Mouse (Mus musculus): ENCODE measurements around the gene Grik3. TPM values are rescaled to one million over a fixed set of nuclear protein-coding genes. Genes with fewer than 3 reads are reported as not detected.
"Not testable (repeated sequence)": the region's sequence is repeated elsewhere in the genome, so short reads cannot be mapped to it uniquely, and the experiment has no call there.

The Grik3 gene
- total RNA-seq, 2 experiments from 2014 or later, result not detected

DNA sequence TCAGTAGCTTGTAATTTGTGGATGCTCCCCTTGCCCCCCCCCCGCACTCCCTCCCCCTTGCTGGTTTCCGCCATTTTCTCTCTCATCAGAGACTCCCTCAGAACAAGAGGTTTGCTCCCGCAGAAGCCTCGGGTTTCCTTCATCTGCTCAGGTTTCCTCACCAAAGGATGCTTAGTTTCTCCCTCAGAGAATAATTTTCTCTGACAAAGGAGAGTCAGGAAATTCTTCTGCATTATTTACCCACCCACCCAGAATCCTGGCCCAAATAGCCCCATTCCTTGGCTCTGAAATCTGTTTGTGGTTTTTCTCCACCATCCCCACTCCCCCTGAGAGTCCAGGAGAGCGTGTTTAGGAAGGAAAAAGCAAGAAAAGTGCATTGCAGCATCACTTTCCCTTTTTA lies 89.8 kb downstream of the Grik3 start:
- ATAC-seq (replicated peaks; ENCODE audit: low FRiP score, poor library complexity, severe bottlenecking), result no peak

DNA sequence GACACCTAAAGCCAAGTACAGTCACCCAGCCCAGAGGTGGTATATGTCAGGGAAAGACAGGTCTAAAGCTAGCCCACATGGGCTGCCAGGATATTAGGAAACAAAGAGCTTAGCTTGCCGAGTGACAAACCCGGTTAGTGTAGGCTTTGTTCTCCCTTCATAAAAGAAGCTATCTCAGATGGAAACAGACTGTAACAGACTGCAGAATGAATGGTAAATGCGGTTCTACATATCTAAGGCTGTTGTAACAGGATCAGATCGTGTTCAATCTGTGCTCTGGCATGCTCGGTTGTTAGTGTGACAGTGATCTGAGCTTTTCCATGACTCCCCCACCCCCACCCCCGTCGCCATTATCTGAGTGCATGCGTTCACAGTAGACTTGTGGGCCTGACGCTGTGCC lies 92.8 kb downstream of the Grik3 start:
- ATAC-seq (replicated peaks; ENCODE audit: low FRiP score, poor library complexity, severe bottlenecking), result no peak

DNA sequence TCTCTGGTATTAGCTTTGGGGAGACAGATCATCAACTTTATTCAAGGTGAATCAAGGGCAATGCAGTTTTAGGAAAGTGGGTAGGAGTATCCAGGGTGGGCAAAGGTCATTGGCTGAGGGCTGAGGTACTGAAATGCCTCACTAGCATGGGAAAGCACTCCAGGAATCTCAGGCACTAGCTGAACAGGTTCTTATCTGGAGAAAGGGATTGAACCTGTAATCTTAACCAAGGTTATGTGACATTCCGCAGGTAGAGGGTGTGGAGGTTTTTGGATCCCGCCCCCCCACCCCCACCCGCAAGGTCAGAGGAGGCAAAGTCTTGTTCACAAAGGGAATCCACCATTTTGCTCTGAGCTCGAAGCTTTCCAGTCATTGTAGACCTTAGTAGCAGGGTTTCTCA lies 93.4 kb downstream of the Grik3 start:
- no peak for ATAC-seq (replicated peaks; ENCODE audit: low FRiP score, poor library complexity, severe bottlenecking)

DNA sequence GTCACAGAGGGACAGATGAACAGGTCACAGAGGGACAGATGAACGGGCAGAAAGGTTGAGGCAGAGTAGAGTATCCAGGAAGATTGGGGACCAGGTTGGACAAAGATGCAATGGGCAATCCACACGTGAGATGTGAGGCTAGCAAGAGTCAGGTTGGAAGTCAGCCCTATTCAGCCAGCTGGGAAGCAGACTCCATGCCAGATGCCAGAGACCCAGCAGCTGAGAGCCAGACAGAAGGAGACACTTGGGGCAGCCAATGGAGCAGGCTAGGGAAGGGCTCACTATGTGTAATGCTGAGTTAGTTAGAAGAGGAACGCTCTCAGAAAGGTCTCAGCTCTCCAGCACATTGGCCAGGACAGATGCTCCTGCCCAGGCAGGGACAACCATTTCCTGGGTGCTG lies 94.2 kb downstream of the Grik3 start:
- no peak for ATAC-seq (replicated peaks; ENCODE audit: low FRiP score, poor library complexity, severe bottlenecking)

GRCm38 (mm10) chr4:125587577-125587976 lies 97.1 kb downstream of the Grik3 start:
- ATAC-seq (replicated peaks; ENCODE audit: low FRiP score, poor library complexity, severe bottlenecking), result no peak

DNA sequence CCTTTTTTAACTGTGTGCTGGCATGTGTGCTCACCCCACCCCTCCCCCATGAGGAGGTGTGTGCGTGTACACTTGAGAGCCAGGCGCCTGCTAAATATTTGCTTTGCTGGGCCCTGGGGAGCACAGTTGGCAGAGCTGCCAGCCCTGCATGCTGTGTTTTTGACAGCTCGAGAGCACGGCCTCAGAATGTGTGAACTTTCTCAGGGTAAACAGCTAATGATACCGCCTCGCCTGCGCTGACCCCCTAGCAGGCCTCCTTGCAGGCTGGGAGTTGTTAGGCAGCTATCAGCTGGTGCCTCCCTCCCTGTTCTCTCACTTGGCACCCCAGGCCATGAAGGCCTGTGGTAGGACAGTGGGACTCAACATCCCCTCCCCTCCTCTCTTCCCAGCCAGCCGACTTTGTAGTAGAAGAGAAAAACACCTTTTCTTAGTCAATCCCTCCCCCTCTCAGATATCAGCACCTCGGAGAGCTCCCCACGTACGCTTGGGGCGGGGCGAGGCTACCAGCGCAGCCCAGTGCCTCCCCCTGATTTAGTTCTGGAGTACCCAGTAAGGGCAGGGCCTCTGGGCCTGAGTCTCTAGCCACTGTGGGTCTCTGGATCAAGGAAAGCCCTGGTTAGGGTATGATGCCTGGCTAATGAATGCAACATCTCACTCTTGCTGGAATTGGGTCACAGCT lies 99.9 kb downstream of the Grik3 start:
- no peak for ATAC-seq (replicated peaks; ENCODE audit: low FRiP score, poor library complexity, severe bottlenecking)

DNA sequence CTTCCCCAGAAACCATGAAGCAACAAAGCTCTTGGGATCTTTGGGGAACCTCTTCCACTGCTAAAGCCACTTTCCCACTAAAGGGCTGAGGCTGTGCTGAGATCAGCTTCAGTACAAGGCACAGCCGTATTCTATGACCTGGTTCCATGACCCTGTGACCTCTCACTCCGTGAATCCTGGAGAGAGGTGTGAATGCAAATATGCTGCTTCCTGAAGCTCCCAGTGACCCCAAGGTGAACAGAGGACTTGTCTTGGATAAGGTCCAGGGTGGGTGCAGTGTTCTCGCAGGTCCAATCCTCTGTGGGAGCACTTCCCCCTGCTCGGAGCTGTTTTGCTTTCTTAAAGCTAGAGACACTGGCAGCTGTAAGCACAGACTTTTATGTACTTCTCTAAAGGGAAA lies 102.2 kb downstream of the Grik3 start:
- ATAC-seq (replicated peaks; ENCODE audit: low FRiP score, poor library complexity, severe bottlenecking), result no peak

DNA sequence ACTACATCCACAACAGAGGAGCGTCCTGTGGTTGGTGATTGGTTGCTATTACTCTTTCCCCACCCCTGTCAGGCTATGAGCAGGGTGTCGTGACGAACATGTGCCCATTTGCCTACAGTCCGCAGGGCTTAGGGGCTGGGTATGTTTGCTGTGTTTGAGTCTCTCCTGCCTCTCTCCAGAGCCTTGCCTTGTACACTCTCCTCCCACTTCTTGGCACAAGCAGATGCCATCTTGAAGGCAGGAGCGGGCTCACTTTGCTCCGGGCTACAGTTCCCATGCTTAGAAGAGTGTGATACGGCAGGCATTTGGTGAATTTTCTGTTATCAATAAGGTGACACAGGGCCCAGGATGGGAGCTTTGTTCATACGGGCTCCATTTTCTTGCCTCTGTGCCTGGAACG lies 104.5 kb downstream of the Grik3 start:
- no peak for ATAC-seq (replicated peaks; ENCODE audit: low FRiP score, poor library complexity, severe bottlenecking)

GRCm38 (mm10) chr4:125598677-125599076 lies 108.2 kb downstream of the Grik3 start:
- no peak for ATAC-seq (replicated peaks; ENCODE audit: low FRiP score, poor library complexity, severe bottlenecking)

DNA sequence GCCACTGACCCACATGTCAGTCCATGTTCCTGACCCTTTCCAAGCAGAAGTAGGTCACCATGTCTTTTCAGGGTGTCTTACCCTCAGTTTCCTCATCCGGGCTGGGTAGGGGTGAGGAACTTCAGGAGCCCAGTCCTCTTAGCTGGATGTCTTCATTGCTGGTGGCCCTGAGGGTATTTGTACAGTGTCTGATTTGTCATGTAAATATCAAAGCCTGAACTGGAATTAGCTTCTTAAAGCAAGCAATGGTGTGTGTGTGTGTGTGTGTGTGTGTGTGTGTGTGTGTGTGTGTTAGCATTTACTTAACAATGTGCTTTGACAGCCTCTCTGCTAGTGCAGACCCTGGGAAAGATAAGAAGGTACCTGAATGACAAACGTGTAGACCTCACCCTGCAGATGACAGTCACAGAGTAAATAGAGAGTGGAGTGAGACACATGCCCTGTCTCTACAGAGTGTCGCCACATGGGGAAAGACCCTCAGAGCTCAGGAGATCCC lies 109.1 kb downstream of the Grik3 start:
- no peak for ATAC-seq (replicated peaks; ENCODE audit: low FRiP score, poor library complexity, severe bottlenecking)

GRCm38 (mm10) chr4:125600642-125601041 lies 110.1 kb downstream of the Grik3 start:
- ATAC-seq (replicated peaks; ENCODE audit: low FRiP score, poor library complexity, severe bottlenecking), result no peak

- ATAC-seq (replicated peaks; ENCODE audit: low FRiP score, poor library complexity, severe bottlenecking), result no peak
These were observed 110.8 kb downstream of the Grik3 start for GRCm38 (mm10) chr4:125601301-125601700.

DNA sequence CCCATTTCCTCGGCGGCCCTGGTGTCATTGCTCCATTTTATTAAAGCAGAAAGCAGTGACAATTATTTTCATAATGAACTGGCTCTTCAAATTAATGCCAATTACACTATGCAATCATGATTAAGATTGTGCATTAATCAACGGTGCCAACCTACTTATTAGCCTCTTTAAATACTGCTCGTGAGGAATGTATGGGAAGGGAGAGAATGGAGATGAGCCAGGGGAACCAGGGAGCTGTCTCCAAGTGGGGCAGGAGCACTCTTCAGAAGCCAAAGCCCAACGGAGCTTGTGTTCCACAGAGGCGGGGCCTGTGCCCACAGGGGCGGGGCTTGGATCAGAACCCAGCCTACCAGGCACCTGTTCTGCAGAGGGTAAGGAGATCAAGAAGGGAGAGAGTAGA lies 114.0 kb downstream of the Grik3 start:
- no peak for ATAC-seq (replicated peaks; ENCODE audit: low FRiP score, poor library complexity, severe bottlenecking)

DNA sequence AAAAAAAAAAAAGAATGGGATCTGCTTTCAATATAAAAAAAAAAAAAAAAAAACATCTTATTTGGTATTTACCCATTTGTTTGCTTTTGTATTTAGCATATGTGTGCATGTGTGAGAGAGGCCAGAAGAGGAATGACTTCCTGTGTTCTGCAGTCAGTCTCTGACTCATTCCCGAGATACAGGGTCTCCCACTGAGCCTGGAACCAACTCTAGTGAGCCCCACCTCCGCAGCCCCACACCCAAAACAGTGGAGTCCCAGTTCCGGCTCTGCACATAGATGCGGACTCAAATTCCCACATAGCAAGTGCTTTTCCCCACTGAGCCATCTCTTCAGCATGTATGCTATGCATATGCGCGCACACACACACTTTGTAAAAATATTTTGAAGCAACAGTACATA lies 115.6 kb downstream of the Grik3 start:
- no peak for ATAC-seq (replicated peaks; ENCODE audit: low FRiP score, poor library complexity, severe bottlenecking)

DNA sequence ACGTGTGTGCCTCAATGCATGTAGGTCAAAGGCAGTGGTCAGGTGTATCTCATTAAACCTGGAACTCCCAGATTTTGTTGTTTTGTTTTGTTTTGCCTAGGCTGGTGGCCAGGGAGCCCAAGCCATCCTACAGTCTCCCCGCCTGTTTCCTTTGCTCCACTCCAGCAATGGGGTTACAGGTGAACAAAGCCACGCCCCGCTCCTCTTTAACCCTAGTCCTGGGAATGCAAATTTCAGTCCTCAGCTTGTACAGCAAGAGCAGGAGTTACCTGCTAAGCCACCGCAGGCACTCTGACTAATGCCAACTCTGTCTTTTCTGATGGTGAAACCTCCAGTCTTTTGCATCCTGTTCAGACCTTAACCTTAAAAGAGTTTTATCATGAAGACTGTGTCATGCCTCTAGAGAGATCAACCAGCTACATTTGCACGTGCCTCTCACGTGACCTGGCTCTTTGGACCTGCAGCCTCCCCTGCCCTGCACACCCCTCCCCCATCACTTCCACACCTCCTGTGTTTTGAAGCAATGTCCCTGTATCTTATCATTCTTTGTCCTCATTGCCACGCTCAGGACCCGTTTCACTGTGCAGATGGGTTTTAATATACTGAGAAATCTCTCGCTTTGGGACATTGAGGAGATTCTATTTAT lies 117.0 kb downstream of the Grik3 start:
- no peak for ATAC-seq (replicated peaks; ENCODE audit: low FRiP score, poor library complexity, severe bottlenecking)

DNA sequence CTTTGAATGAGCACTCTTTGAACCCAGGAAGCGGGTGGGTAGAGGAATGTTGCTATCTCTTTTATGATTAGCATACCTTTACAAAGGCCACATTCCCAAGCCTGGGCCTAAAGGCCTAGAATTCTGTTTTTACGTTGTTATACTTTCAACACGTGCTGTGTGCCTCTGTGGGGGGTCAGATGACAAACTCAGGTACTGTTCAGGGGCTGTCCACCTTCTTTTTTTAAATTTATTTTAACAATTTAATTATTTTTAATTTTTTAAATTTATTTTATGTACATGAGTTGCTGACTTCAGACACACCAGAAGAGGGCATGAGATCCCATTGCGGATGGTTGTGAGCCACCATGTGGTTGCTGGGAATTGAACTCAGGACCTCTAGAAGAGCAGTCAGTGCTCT lies 118.4 kb downstream of the Grik3 start:
- ATAC-seq (replicated peaks; ENCODE audit: low FRiP score, poor library complexity, severe bottlenecking), result not testable (repeated sequence)

GRCm38 (mm10) chr4:125609320-125610306 lies 119.1 kb downstream of the Grik3 start:
- ATAC-seq (replicated peaks; ENCODE audit: low FRiP score, poor library complexity, severe bottlenecking), result no peak

- no peak for ATAC-seq (replicated peaks; ENCODE audit: low FRiP score, poor library complexity, severe bottlenecking)
These were observed 127.4 kb downstream of the Grik3 start for GRCm38 (mm10) chr4:125617851-125618250.

DNA sequence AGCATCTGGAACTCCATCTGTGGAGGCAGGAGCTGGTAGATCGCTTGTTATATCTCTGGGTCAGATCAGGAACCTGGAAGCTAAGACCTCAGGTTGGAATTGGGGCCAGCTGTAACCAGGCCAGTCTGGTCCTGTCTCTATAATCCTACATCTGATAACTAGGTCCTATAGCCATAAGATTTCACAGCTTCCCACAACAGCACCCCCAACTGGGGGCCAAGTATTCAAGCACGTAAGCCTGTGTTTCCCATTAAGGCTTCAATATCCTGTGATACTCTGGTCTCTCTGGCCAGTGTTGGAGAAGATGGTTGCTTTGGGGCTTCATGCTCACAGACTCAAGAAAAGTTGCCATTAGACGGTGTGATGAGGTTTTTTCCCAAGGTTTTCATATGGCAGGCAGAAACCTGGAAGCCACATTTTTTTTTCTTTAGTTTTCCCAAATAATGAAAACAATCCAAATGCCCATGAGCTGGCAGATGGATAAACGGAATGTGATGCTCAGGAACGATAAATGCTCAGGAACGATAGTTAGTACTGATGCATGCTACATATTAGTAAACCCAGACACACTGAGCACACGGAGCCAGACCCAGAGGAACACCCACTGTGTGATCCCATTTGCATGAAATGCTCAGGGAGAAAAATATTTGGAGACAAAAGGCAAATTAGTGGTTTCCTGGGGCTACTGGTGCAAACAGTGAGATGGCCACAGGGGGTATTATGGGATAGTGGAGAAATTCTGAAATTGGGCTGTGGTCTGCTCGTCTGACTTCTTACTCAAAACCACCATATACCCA lies 128.2 kb downstream of the Grik3 start:
- no peak for ATAC-seq (replicated peaks; ENCODE audit: low FRiP score, poor library complexity, severe bottlenecking)

All from erythroid progenitor cell, adult 5-6 weeks (primary cell).